Mouse (Mus musculus): ENCODE measurements around the gene Lrrfip2. TPM values are rescaled to one million over a fixed set of nuclear protein-coding genes. Genes with fewer than 3 reads are reported as not detected.

Lrrfip2 gene
- total and polyA plus RNA-seq, 2 experiments from 2014 or later = 73.9 to 86.6 TPM

DNA sequence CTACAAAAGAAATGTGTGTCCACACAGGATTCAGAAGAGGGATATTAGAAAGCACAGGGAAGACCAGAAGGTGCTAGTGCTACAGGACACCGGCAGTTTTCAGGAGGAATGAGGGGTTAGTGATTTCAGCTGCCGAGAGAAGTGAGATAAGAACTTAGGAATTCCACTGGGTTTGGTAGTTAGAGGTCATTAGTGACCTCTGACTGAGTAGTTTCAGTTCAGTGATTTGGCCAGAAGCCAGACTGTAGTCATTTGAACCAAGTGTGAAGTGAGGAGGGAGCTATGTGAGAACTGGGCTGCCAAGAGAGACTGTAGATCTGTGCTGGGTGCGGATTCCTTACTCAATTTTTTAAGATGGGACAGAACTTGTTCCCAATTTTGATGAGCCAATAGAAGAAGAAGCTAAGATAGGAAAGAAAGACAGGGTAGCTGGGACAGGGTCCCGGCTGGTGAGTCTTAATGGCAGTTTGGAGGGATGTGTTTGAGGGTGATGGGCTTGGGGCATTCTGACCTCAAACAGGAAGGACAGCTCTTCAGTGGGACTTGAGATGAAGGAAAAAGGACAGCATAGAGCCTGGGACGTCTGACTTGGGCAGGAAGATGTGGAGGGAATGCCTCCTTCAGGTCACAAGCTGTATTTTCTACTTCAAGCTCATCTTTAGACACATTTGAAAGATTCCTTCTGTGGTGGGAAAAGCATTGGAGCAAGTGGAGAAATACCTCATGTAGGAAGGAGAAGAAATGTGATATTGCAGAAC lies 32.0 kb downstream of the Lrrfip2 start:
- H3K27me3 ChIP-seq (ENCODE audit: control insufficient read depth, insufficient read depth, low read length) = no peaks in the 10 kb centered on the region
- H3K4me1 ChIP-seq (ENCODE audit: control insufficient read depth, insufficient read depth) = peaks cover 64% of the 10 kb centered on the region
- peak overlapping the region; percentile 95 for H3K27ac ChIP-seq (ENCODE audit: low read depth)
- no peaks in the 10 kb centered on the region for H3K9me3 ChIP-seq (replicated peaks; ENCODE audit: control insufficient read depth, low read length)
- TF ChIP-seq EP300 (IDR thresholded peaks at IDR 0.05; ENCODE audit: low read depth) (peak; percentile 91), CTCF (IDR thresholded peaks at IDR 0.05; ENCODE audit: low read depth) (no peak)
- no peak overlapping the region for H3K4me3 ChIP-seq (ENCODE audit: low read depth, low read length)
- peak overlapping the region; percentile 42 for H3K4me2 ChIP-seq (ENCODE audit: low read depth, low read length)
- DNase-seq (ENCODE audit: low spot score) (peak; percentile 95), ATAC-seq (ENCODE audit: insufficient read depth, low read depth) (peak; percentile 92)
- 0 out of 2 replicates have a peak overlapping the region, but pooled peaks have one; percentile 35 for H3K9ac ChIP-seq (replicated peaks; ENCODE audit: low read depth, low read length)
- WGBS = 12% methylated on average over 5 of the region's 5 CpGs
- 0 out of 2 replicates have a peak, but pooled peaks cover 4% of the 10 kb centered on the region for H3K36me3 ChIP-seq (replicated peaks; ENCODE audit: control insufficient read depth, insufficient read depth, low read length)

DNA sequence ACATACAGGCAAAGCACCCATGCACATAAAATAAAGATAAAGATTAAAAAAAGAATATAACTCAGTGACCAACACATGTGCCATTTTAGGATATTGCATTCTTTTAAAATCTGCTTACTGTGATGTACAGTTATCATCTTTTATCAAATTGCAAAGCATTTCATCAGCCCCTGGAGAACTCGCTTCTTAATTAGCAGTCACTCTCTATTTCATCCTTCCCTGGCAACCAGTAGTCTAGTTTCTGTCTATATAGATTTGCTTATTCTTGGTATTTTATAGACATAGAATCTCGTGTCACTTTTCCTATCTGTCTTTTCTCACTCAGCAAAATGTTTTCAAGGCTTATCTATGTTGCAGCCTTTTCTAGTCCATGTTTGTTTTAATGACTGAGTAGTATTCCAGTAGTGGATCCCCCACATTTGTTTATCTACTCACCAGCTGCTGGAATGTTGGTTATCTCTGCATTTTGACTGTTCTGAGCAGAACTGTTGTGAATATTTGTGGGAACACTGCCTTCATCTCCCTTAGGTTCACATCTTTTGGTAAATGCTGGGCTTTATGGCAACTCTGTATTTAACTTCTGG lies 35.0 kb downstream of the Lrrfip2 start:
- H3K27ac ChIP-seq (ENCODE audit: low read depth) = no peak overlapping the region
- no peak overlapping the region for H3K9ac ChIP-seq (replicated peaks; ENCODE audit: low read depth, low read length)
- H3K4me2 ChIP-seq (ENCODE audit: low read depth, low read length) = no peak overlapping the region
- H3K4me3 ChIP-seq (ENCODE audit: low read depth, low read length) = no peak overlapping the region
- 0 out of 2 replicates have a peak, but pooled peaks cover 2% of the 10 kb centered on the region for H3K36me3 ChIP-seq (replicated peaks; ENCODE audit: control insufficient read depth, insufficient read depth, low read length)
- no peaks in the 10 kb centered on the region for H3K27me3 ChIP-seq (ENCODE audit: control insufficient read depth, insufficient read depth, low read length)
- no peaks in the 10 kb centered on the region for H3K9me3 ChIP-seq (replicated peaks; ENCODE audit: control insufficient read depth, low read length)
- WGBS = 60% methylated on average over 2 of the region's 2 CpGs
- no peak for TF ChIP-seq CTCF (IDR thresholded peaks at IDR 0.05; ENCODE audit: low read depth)
- no peak for TF ChIP-seq EP300 (IDR thresholded peaks at IDR 0.05; ENCODE audit: low read depth)
- ATAC-seq (ENCODE audit: insufficient read depth, low read depth) = no peak
- no peak for DNase-seq (ENCODE audit: low spot score)
- H3K4me1 ChIP-seq (ENCODE audit: control insufficient read depth, insufficient read depth) = peaks cover 48% of the 10 kb centered on the region

- no peak overlapping the region for H3K27ac ChIP-seq (ENCODE audit: low read depth)
- no peaks in the 10 kb centered on the region for H3K27me3 ChIP-seq (ENCODE audit: control insufficient read depth, insufficient read depth, low read length)
- 92% methylated on average over 3 of the region's 3 CpGs for WGBS
- H3K4me2 ChIP-seq (ENCODE audit: low read depth, low read length) = no peak overlapping the region
- ATAC-seq (ENCODE audit: insufficient read depth, low read depth) (no peak), DNase-seq (ENCODE audit: low spot score) (no peak)
- H3K4me3 ChIP-seq (ENCODE audit: low read depth, low read length) = no peak overlapping the region
- H3K9ac ChIP-seq (replicated peaks; ENCODE audit: low read depth, low read length) = no peak overlapping the region
- TF ChIP-seq EP300 (IDR thresholded peaks at IDR 0.05; ENCODE audit: low read depth) (no peak), CTCF (IDR thresholded peaks at IDR 0.05; ENCODE audit: low read depth) (no peak)
- no peaks in the 10 kb centered on the region for H3K9me3 ChIP-seq (replicated peaks; ENCODE audit: control insufficient read depth, low read length)
- peaks cover 45% of the 10 kb centered on the region for H3K4me1 ChIP-seq (ENCODE audit: control insufficient read depth, insufficient read depth)
- H3K36me3 ChIP-seq (replicated peaks; ENCODE audit: control insufficient read depth, insufficient read depth, low read length) = no peaks in the 10 kb centered on the region
Measured at GRCm38 (mm10) chr9:111153026-111153425, 35.6 kb downstream of the Lrrfip2 start.

- Histone ChIP-seq H3K4me2 (ENCODE audit: low read depth, low read length) (peak overlapping the region; percentile 28; the same call in 1 of the 2 replicates), H3K9ac (replicated peaks; ENCODE audit: low read depth, low read length) (no peak overlapping the region), H3K4me1 (ENCODE audit: control insufficient read depth, insufficient read depth) (peaks cover 18% of the 10 kb centered on the region), H3K4me3 (ENCODE audit: low read depth, low read length) (no peak overlapping the region), H3K9me3 (replicated peaks; ENCODE audit: control insufficient read depth, low read length) (no peaks in the 10 kb centered on the region), H3K36me3 (replicated peaks; ENCODE audit: control insufficient read depth, insufficient read depth, low read length) (no peaks in the 10 kb centered on the region), H3K27me3 (ENCODE audit: control insufficient read depth, insufficient read depth, low read length) (no peaks in the 10 kb centered on the region), H3K27ac (ENCODE audit: low read depth) (peak overlapping the region; percentile 73)
- TF ChIP-seq CTCF (IDR thresholded peaks at IDR 0.05; ENCODE audit: low read depth) = peak; percentile 46
- no peak for TF ChIP-seq EP300 (IDR thresholded peaks at IDR 0.05; ENCODE audit: low read depth)
- DNase-seq (ENCODE audit: low spot score) (peak; percentile 43), ATAC-seq (ENCODE audit: insufficient read depth, low read depth) (peak; percentile 79)
- WGBS = 36% methylated on average over 11 of the region's 11 CpGs
Measured at GRCm38 (mm10) chr9:111155764-111156458, 38.5 kb downstream of the Lrrfip2 start.

DNA sequence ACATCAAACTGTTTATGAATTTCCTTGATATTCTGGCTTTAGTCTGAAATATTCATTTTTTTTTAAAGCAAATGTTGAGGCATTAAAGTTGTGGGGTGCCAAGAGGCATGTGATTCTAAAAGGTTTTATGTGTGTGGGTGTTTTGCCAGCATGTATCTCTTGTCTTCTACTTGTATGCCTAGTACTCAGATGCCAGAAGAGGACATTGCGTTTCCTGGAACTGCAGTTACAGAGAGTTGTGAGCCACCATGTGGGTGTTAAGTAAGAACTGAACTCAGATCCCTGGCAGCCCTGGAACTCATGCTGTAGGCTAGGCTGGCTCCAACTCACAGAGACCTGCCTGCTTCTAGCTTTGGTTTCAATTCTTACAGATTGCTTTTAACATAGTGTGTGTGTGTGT lies 42.2 kb downstream of the Lrrfip2 start:
- Histone ChIP-seq H3K36me3 (replicated peaks; ENCODE audit: control insufficient read depth, insufficient read depth, low read length) (peaks cover 8% of the 10 kb centered on the region), H3K9me3 (replicated peaks; ENCODE audit: control insufficient read depth, low read length) (no peaks in the 10 kb centered on the region), H3K27ac (ENCODE audit: low read depth) (no peak overlapping the region), H3K4me3 (ENCODE audit: low read depth, low read length) (no peak overlapping the region), H3K9ac (replicated peaks; ENCODE audit: low read depth, low read length) (no peak overlapping the region), H3K4me2 (ENCODE audit: low read depth, low read length) (no peak overlapping the region), H3K27me3 (ENCODE audit: control insufficient read depth, insufficient read depth, low read length) (no peaks in the 10 kb centered on the region), H3K4me1 (ENCODE audit: control insufficient read depth, insufficient read depth) (peaks cover 17% of the 10 kb centered on the region; the same call in 1 of the 2 replicates)
- ATAC-seq (ENCODE audit: insufficient read depth, low read depth) (no peak), DNase-seq (ENCODE audit: low spot score) (no peak)
- 75% methylated on average over 1 of the region's 1 CpGs for WGBS
- TF ChIP-seq CTCF (IDR thresholded peaks at IDR 0.05; ENCODE audit: low read depth) (no peak), EP300 (IDR thresholded peaks at IDR 0.05; ENCODE audit: low read depth) (no peak)
